Mouse (Mus musculus): ENCODE measurements around the gene T.

Gene T

DNA sequence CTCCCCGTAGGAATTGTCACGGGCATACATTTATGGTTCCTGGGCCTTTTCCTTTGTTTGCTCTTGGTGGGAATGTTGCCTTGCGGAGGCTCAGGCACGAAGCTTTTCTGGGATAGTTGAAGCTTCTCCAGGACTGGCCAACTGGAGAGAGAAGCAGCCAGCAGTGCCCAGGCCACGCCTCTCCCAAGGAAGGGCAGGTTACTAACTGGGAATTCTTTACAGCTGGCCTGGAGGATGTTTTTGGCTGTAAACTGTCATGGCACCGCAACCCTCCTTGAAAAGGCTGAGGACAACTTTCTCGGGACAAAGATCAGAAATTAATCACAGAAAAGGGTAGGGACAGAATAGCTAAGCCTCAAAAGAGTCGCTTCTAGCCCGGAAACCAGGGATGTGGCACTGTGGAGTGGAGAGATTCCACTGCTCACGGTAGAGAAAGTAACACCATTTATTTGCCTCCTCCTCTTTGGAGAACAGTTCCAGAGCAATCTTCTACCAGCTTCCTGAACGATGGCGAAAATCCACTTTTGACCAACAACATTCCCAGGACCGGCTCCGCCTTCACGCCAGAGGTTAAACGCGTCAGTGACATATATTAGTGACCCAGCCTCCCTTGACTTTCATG, 1.9 kb upstream of the T start:
- DNase-seq (ENCODE audit: inconsistent age in 2 of 2, low spot score in 1 of 2), result no peak

DNA sequence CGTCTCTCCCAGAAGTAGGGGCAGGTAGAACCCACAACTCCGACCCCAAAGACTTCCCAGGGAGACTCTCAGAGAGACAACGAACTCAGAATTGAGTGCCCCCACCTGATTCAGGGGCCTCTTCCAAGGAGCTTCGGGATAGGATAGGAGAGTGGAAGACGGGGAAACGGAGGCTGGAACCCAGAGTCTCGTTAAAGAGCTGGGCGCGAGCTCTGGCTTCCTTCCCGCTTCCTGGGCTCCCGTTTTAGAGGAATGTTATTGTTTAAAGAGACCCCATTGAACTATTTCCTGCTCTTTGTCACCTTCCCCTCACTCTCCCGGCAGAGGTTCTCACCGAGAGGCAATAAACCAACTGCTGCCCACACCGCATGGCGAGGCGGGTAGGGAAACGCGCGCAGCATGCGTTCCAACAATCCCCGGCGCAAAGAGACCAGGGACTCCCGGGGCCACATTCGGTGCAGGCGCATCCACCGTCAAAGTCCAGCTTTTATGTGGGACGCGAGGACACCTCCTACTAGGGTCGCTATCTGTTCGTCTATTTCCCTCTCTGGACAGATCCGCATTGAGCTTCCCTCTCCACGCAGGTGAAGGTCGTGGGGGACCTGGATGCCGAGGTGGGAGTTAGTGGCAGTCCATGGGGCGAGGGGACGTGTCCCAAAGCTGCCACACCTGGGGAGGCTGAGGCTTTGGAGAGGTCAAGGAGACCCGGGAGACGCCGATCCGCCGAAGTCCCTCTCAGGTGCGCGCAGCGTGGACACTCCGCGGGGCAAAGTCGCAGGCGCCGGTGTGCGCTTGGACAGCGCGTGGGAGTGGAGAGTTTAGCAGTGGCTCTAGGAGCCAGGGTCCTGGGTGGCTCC, 874 bp upstream of the T start:
- DNase-seq (ENCODE audit: inconsistent age in 2 of 2, low spot score in 1 of 2), result no peak

DNA sequence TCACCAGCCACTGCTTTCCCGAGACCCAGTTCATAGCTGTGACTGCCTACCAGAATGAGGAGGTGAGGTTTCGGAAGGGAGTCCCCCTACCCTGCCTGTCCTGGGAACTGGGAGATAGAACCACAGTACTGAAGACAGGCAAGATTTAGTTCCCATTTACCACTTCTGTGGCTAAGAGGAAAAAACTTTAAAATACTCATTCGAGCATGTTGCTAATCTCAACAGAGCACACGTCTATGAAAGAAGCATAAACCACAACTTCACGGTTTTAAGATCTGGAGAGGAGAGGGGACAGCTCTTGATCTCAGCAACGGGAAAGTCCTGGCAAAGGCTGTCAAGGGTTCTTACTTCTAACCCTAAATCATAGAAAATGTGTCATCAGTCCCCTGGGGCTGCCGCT, 2.0 kb downstream of the T start:
- no peak for DNase-seq (ENCODE audit: inconsistent age in 2 of 2, low spot score in 1 of 2)

DNA sequence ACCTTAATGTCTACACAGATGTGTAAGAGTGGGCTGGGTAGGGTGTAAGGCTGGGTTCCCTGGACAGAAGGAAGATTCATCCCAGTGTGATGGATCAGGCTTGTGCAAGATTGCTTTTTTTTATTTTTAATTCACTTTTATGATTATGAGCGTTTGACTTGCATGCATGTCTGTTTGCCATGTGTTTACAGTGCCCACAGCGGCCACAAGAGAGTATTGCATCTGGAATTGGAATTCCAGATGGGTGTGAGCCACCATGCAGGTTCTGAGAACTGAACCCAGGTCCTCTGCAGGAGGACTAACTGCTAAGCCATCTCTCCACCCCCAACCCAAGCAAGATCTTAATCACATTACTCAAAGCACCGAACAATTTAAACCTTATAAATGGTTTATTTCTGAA, 9.8 kb downstream of the T start:
- DNase-seq (ENCODE audit: inconsistent age in 2 of 2, low spot score in 1 of 2), result no peak

DNA sequence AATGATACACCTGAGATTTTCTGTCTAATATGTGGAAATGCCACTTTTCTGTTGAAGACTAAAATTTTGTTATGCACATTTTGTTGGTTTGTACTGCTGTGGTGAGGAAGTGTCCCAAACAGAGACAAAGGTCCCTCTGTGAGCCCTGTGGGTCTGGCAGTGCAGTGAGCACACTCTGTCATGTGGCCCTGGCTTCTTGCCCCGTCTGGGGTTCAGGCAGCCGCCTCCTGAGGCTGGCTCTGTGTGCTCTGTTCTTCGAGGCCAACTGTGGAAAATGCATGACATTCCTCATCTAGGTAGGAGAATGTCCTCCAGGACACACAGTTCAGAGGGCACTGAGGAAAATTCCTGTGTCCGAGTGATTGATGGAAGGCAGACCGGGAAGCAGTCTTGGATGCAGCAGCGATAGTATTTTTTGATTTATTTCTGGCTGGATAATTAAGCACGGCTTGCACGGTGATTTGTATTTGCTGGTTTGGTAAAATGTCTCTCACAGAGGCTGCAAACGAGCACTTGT, 13.5 kb downstream of the T start:
- DNase-seq (ENCODE audit: inconsistent age in 2 of 2, low spot score in 1 of 2), result peak in 1 of 2 experiments; percentile 22

DNA sequence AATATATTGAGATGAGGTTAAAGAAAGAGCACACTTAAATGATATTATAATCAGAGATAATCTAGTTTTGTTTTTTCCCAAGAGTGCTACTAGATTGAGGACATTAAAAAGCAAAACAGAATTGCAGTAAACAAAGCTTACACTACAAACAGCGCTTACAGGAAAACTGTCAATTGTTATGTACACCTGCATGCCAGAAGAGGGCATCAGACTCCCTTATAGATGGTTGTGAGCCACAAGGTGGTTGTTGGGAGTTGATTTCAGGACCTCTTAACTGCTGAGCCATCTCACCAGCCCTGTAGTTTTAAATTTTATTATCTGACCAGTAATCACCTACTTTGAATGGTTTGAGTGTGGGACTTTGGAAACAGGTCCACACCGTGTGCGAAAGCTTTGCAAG, 14.1 kb downstream of the T start:
- DNase-seq (ENCODE audit: inconsistent age in 2 of 2, low spot score in 1 of 2), result no peak

DNA sequence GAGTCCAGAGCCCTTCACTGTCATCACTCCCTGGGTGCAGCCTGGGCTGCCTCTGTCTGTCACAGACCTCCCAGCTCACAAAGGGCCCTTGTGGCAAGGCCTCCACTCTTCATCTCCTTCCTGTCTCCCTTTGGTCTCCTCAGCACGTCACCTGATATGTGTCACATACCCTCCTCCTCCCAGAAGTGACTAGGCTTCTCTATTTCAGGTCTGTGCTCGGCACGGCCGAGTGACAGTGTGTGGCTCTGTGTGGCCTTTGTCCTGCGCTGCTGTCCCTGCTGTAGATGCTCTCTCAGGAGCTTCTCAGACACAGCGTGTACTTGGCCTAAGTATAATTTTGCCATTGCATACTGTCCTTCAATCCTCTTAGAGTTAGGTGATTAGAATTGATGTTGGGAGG, 21.0 kb downstream of the T start:
- no peak for DNase-seq (ENCODE audit: inconsistent age in 2 of 2, low spot score in 1 of 2)

DNA sequence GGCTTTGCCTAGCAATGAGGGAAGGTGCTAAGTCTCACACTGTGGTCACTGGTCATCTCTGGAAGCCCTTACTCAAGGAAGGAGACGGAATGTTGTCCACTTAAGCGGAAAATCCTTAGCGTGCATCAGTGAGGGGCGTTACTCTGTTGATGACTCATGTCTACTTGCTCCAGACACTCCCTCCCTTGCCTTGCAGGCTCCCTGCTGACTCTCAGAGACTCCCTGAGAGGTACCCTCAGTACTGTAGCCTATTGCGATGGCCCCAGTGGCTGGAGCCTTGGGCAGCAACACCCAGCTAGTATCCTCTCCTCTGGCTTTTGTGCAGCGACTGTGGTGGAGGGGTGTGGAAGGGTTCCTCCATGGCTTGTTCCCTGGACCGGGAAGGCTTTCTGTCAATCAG, 21.4 kb downstream of the T start:
- peak in 1 of 2 experiments; percentile 14 for DNase-seq (ENCODE audit: inconsistent age in 2 of 2, low spot score in 1 of 2)

DNA sequence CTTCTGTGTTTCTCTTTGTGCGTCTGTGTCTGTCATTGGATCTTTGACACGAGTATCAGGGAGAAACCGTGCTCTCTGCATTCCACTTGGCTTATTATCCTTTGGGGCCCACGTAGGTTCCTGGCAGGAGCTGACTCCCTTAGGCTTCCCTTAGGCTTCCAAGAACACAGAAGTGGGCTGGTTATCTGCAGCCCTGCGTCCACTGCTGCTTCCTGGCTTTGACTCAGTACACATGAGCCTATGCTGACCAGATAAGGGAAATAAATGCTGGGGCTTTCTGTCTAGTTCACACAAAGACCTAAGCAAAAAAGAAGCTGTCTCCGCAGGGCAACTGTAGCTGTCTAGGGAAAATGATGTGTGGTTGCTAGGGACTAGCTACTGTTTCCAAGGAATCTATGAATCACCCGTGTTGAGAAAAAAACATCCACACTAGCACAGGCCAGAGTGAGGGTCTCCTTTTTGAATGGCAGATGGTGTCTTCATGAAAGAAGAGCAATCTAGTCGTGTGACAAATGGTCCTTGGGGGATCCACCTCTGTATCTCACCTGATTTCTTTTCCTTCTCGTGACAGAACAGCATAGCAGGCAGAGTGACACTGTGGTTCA, 22.7 kb downstream of the T start:
- no peak for DNase-seq (ENCODE audit: inconsistent age in 2 of 2, low spot score in 1 of 2)

DNA sequence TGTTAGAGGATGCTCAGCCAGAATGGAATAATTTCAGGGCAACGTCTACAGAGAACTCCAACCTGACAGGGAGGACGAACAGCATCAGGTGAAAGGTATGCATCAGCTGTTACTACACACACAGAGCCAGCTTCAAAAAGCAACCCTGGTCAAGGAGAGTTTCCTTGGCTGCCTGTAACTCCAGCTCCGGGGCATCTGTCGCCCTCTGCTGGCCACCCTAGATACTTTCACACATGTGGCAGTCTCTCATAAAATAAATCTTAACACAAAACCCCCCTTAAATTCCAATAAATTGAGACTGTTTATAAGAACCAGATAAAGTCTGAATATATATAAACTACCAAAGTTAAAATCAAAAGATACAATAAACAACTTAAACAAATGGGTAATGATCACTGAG, 27.3 kb downstream of the T start:
- peak; percentile 28 to 68 for DNase-seq (ENCODE audit: inconsistent age in 2 of 2, low spot score in 1 of 2)

DNA sequence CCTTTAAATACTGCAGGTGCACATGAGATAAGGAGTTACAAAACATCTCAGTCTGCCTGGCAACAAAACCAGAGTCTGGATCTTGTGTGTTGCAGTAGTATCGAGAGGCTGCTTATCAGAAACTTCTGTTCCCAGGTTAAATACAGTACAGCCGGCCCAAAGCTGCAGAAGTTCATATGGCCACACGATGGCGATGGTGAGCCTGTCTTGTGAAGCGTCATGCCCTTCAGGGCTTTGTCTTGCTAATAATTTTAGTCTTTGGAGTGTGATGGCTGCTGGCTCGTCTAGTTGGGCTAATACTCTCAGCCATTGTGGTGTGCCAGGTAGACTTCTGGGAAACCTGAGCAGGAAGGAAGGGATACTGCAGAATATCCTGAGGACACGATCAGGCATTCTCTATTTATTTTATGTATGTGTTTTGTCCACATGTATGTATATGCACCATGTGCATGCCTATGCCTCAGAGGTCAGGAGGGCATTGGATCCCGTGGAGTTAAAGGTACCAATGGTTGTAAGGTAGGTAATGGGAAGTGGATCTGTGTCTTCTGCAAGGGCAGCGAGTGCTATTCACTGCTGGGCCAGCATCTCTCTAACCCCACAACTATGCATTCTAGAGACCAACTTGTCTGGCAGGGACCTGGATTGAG, 29.4 kb downstream of the T start:
- peak; percentile 55 to 84 for DNase-seq (ENCODE audit: inconsistent age in 2 of 2, low spot score in 1 of 2)

DNA sequence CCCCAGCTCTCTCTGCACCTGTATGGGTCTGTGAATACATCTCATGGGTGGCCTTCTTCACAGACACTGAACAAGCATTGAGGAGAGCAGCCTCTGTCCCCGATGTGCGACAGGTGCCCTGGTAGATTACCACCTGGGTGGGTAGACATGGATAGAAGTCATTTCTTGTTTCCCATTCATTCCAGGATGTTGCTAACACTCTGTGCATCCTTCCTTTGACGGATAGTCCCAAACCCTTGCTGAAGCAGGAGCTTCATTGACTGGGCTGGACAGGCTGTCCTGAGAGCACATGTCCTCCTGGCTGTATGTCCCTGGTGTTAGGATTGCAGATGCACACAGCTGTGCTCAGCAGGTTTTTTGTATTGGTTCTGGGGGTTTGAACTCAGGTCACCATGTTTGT, 33.5 kb downstream of the T start:
- no peak for DNase-seq (ENCODE audit: inconsistent age in 2 of 2, low spot score in 1 of 2)

DNA sequence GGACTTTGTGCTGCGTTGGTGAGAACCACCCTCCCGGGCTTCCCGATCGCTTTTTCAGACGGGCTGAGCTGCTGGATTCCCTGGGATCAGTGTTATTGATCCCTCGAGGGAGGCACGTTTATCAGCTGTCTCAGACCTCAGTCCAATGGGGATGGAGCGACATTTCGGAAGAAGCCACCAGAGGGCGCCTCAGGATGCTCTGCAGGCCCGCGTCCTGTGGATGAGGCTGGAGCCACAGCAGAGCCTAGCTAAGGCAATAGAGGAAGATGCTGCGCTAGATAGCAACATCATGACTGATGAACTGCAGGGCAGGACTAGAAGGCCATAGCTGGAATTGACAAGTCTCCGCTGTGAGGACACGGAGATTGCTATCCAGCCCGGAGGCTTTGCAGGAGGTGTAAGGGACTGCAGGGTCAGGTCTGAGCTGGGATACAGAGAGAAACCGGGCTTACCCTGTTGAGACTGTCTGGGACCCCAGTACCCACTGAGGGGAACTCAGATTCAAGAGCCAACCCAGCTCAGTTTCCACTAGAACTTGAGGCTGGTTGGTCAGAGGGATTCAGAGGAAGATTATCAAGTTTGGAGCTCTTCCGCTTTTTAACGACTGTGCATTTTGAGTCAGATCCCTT, 34.6 kb downstream of the T start:
- peak; percentile 85 to 94 for DNase-seq (ENCODE audit: inconsistent age in 2 of 2, low spot score in 1 of 2)

DNA sequence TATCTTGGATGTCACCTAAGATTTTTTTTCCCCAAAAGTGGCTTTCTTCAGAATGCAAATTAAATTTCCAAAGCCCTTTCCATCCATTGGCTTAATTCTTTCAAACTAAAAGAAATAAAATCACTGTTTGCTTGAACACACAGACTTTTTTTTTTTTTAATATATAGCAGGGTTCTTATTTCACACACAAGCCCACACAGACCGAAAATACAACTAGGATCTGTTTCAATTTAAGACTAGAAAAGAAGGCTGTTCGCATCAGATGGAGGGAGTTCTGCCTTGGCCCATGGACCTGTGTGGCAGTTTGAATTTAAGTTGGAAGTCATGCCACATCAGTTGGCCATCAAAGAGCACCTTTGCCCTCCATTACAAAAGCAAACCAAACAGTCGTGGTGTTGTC, 44.3 kb downstream of the T start:
- DNase-seq (ENCODE audit: inconsistent age in 2 of 2, low spot score in 1 of 2), result no peak

DNA sequence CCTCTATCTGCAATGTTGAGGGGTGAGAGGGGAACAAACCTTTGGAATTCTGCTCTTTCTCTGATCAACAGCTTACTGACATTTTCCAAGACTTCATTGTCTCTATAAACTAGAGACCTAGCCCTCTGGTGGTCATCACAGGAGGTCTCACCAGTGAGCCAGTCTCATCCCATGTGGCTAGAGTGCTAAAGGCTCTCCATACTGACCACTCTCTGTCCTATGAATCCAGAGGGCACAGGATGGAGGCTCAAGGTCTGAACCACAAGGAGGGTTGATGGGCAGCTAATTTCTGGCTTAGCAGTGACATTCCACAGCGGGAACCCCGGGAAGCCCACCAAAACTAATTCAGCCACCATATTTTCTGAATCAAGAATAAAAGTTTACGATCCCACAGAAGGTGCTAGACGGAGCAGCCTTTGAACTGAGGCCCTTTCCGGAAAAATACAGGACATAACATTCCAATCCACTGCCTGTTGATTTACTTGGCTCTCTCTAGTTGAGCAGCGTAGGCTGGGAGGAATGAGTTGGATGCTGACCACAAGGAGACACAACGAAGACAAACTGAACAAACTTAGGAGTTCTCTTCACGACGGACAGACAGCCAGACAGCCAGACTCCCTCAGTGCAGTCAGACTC, 45.4 kb downstream of the T start:
- DNase-seq (ENCODE audit: inconsistent age in 2 of 2, low spot score in 1 of 2), result no peak

DNA sequence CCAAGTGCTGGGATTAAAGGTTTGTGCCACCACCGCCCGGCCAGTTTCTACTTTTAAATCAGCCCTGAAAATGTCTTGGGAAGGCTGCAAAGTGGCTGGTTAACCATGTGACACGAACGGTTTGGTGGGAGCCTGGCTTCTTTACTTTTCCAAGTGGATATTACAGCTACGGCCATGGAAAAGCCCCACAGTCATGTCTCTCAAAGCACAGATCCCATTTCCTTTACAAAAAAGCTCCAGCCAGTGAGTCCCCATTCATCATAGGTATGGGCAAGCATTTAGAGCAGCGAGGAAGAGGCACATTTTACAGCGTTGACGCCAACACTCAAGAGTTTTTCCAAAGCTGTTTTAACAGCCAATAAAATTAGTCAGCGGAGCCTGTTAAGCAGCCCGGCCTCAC, 47.6 kb downstream of the T start:
- no peak for DNase-seq (ENCODE audit: inconsistent age in 2 of 2, low spot score in 1 of 2)

DNA sequence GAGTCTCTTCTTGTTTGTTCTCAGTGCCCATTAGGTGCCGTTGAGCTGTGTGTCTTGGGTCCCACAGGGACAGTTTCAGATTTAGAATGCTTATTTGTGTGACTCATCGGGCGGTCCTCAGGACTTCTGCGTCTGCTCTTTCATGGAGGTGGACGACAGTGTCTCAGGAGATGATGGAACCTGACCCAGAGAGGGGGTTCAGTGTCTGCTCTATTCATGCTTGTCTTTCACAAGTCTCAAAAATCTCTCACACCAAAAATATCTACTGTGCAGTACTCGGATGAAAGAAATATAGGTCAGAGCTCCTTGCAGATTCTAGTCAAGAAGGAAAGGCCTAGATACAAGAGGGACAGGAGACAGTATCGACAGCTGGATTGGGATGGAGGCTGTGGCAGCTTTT, 48.7 kb downstream of the T start:
- no peak for DNase-seq (ENCODE audit: inconsistent age in 2 of 2, low spot score in 1 of 2)

DNA sequence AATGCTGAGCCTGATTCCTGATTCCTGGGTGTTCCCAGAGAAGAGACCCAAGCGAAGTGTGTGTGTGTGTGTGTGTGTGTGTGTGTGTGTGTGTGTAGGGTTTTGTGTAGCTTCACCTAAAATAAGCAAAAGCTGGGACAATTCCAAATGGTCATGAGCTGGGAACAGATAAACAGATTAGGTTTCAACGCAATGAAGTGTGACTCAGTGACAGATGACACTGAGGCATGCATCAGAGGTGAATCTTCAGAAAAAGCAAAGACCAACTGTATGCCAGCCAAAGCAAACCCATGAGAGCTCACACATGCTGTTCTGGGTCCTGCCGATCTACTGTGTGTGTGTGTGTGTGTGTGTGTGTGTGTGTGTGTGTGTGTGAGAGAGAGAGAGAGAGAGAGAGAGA, 50.0 kb downstream of the T start:
- DNase-seq (ENCODE audit: inconsistent age in 2 of 2, low spot score in 1 of 2), result peak; percentile 50 to 74

DNA sequence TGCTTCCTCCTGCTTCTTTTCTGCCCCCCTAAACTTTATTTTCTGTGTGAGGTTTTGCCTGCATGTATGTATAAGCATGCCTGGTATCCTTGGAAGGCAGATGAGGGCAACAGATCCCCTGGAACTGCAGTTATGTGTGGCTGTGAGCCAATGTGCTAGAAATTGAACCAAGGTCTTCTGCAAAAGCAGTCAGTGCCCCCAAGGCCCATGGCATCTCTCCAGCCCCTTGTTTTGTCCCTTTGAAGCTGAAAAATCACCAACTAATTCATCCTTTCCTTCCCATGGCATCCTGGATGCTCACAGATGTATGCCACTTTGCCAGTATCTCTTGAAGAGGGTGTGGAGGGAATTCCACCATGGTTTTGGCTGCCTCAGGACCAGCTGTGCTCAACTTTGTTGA, 50.9 kb downstream of the T start:
- DNase-seq (ENCODE audit: inconsistent age in 2 of 2, low spot score in 1 of 2), result peak; percentile 76 to 86

DNA sequence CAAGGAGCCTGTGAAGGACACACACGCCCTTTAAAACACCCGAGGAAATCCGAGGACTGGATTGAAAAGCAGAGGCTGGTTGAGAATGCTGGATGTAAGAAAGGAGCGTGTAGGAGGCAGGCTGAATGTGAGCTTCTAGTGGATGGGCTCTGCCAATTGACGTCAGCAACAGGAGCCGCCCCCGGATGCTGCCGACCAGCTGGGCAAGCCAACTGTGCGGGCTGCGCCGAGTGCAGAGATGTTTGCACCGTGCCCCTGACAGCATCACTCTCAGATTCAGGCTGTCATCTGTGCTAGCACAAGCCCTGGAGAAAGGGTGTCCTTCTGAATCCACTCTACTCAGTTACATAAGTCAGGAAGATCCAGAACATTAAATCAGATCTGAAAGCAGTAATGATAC, 53.6 kb downstream of the T start:
- DNase-seq (ENCODE audit: inconsistent age in 2 of 2, low spot score in 1 of 2), result peak; percentile 63 to 71

DNA sequence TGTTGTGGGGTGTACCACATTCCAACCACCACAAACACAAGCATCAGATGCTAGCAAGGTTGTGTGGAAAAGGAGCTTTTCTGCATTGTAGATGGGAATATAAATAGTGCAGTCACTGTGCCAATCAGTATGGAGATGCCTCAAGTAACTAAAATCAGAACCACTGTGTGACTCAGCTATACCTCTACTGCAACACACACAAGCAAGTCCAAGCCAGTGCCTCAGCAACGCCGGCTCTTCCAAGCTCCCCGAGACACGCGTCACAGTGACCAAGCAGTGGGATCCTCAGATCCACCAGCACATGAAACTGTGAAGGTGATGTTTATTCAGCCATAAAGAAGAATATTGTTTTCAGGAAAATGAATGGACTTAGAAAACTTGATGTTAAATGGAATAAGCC, 56.7 kb downstream of the T start:
- no peak for DNase-seq (ENCODE audit: inconsistent age in 2 of 2, low spot score in 1 of 2)

Measured in adrenal gland, adult (tissue).